Mouse (Mus musculus) liver (tissue): ENCODE results near the gene Whamm.

ENCODE experiments used
- DNase-seq: peaks from one replicate; pipeline ENCODE4 v3.0.0-alpha.2; 2020; ENCODE audit warnings: mixed read lengths

The Whamm gene

DNA sequence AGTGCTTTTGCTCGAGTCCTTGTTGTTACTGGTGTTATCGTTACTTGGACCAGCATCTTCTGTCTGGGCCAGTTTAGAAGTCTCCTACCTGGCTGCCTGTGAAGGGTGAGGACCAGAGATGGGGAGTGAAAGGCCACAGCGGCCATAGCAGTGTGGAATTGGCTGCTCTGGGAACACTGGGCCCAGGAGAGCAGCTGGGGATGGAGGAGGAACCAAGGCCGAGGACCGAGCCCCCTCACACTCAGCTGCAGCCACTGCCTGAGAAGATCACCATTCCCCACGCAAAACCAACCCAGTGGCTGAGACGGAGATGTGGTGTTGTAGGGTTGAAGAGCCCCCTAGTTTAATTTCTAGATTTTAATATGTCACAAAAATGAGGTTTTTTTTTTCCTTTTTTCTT lies 6.3 kb upstream of the Whamm start:
- DNase-seq = no peak

DNA sequence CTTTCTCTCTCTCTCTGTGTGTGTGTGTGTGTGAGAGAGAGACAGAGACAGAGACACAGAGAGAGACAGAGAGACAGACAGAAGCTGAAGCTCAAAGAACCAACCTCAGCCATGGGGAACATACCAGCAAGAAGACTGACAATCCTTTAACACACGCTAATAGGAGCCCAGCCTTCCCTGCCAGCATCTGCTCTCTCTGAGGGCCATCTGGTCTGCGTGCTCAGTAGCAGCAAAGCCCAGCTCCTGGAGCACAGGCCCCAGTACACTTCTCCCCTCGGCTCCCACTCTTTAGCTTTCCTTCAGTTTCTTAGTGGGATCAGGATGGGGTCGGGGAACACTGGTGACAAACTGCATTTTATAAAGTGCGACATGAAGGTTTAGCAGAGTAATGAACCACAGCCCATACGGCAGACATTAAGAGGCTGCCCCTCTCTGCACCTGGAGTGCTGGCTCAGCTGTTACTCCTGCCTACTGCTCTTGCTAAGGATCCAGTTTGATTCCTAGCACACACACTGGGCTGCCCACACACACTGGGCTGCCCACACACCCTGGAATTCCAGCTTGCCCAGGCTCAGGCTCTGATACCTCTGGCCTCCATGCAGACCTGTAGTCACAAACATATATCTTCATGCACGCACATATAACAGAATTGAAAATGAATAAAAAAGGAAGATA lies 5.5 kb upstream of the Whamm start:
- DNase-seq = no peak

- DNase-seq = no peak
Observed at GRCm38 (mm10) chr7:81566332-81566731, 4.7 kb upstream of the Whamm start.

- no peak for DNase-seq
Observed at GRCm38 (mm10) chr7:81566892-81567291, 4.2 kb upstream of the Whamm start, which contains the start of gene Fsd2. Fsd2 (minus strand) TSS chr7:81566944.

DNA sequence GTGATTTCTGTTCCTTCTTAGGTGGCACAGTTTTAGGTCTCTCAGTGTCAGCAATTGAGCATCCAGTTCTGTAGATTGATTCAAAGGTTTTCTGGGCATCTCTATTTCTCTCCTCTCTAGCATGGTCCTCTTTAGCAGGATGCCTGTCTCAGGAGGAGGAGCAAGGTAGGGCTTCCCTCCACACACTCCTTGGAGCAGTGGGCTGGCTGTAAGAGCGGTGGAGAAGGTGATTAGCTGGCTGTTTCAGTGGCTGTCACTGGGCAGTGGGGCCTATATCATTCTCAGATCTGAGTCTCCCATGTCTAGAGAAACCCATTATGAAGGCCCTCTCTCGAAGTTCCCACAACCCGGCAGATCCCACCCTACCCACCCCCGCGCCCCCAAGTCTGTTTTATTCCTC lies 3.7 kb upstream of the Whamm start:
- no peak for DNase-seq

- DNase-seq = no peak
Observed at GRCm38 (mm10) chr7:81569851-81570250, 1.2 kb upstream of the Whamm start.

GRCm38 (mm10) chr7:81570271-81570670 lies 795 bp upstream of the Whamm start:
- DNase-seq = no peak

DNA sequence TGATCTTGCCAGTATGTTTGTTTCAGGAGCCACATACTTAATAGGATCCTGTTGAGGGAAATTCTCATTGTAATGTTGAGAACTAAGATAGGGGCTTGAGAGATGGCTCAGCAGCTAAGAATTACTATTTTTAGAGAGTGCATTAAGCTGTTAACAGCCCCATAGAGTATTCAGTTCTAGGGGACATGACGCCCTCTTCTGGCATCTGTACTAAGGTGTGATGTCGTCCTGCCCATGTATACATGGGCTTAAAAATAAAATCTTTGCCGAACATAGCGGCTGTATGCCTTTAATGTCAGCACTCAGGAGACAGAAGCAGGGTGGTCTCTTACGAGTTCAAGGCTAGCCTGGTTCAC lies 336 bp upstream of the Whamm start:
- DNase-seq = no peak

DNA sequence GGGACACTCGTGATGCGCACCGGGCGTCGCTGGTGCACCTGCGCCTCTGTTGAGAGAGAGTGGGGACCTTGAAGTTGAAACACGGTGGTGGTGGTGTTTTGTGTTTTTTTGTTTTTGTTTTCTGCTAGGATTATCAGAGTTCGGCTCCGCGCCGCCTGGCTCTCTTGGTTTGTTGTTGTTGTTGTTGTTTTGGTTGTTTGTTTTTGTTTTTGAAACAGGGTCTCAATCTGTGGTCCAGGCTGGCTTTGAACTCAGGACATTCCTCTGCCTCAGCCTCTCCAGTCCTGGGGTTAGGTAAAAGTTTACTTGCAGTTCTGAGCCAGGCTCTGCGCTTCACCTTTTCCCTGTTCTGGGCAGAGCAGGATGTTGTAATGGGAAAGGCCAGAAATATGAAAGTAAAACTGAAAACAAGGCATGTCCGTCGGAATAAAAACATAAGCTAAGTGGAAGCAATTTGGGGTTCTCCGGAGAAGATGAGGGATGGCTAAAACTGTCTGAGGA lies 925 bp downstream of the Whamm start:
- no peak for DNase-seq

DNA sequence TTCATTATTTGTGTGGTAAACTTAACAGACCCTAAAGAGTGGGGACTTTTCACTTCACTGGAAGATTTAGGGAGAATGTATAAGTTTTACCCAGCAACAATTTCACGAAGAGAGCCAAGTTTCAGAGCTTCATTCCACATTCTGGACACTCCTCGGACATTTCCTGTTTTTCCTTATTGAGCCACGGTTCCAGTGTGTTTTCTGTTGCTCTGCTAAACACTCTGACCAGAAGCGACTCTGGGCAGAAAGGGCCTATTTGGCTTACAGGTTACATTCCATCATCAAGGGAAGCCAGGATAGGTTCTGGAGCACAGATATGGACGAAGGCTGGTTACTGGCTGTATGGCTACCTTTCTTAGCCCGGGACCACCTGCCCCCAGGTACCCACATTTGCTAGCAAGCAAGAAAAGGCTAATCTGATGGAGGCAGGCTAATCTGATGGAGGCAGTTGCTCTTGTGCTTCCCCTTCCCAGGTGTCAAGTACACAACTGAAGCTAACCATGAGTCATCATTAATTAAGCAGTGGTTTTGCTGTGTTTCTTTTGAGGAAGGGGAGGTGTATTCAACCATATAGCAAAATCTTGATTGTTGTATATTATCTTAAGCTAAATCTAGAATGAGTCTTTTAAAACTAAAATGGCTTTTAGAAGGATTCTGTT lies 1.7 kb downstream of the Whamm start:
- DNase-seq = no peak

GRCm38 (mm10) chr7:81573397-81573796 lies 2.3 kb downstream of the Whamm start:
- peak; percentile 63 for DNase-seq

- no peak for DNase-seq
Observed at GRCm38 (mm10) chr7:81573821-81574220, 2.8 kb downstream of the Whamm start.

DNA sequence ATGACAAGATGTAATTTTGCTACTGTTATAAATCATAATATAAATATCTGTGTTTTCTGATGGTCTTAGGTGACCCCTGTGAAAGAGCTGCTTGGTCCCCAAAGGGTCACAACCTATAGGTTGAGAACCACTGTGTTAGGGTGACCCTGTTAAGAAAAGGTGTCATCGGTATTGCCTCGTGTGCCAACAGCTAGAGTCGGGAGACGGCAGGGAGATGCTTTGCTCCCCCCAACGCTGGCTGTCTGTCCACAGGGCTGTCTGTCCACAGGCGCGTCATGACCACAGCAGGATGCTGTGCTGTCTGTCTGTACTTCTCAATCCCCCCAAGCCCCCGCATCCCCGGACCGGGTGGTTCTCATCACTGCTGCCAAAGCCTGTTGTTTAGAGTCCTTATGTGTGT lies 4.5 kb downstream of the Whamm start:
- no peak for DNase-seq

DNA sequence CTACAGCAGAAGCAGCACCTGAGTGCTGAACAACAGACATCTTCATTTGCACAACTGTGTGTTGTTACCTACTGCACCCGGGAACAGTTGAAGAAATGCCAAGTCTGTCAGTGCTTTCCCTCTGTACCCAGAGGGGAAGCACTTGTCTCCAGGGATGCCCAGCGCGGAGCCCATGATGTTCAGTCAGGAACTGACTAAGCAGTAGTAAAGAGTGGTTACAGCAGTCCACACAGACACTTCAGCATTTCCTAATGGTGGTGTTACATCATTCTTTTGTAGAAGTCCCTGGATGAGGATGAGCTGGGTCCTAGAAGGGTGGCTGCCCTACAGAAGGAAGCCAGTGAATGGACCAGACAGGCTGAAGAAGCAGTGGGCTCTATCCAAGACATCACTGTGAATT lies 6.8 kb downstream of the Whamm start:
- no peak for DNase-seq

DNA sequence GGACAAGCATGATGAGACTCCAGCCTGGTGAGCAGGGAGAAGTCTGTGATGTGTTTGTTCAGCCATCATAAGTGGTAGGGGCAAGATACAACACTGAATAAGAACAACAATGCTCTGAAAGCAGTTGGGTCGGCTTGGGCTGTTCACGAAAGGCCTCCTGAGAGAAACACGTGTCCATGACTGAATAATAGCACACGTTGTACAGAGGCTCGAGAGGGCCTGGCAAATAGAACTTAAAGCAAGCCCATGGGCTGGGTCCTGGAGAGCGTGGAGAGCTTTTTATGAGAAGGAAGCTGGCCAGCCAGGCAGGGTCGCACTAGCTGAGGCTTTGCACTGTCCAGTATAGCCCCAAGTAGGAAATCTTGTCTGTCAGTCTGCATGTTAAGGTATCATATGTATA lies 7.3 kb downstream of the Whamm start:
- DNase-seq = no peak

DNA sequence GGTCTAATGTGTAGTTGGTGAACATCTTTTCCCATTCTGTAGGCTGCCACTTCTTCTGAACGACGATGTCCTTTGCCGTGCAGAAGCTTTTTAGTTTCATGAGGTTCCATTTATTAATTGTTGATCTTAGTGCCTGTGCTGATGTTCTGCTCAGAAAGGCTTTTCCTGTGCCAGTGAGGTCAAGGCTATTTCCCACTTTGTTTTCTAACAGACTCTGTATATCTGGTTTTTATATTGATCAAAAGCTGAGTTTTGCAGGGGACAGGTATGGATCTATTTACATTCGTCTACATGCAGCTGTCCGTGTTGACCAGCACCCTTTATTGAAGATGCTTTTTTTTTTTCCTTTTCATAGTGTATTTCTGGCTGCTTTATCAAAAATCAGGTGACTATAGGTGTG lies 8.2 kb downstream of the Whamm start:
- DNase-seq = no peak

- no peak for DNase-seq
Observed at GRCm38 (mm10) chr7:81583512-81583911, 12.4 kb downstream of the Whamm start.

GRCm38 (mm10) chr7:81585326-81585725 lies 14.3 kb downstream of the Whamm start:
- no peak for DNase-seq

DNA sequence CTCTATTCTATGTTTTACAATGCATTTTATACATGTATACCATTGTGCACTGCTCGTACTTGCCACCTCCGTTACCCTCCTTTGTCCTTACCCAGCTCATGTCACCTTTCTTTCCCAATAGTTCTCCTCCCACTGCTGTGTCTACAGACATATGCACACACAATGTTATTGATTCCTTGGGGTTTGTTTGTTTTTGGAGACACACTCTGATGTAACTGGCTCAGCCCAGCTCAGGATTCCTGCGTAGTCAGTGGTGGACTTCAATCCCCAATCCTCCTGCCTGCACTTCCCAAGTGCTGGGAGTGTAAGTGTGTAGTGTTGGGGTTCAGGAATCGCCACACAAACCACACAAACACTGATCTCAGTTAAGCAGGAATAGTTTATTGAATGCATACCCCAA lies 16.2 kb downstream of the Whamm start:
- no peak for DNase-seq

DNA sequence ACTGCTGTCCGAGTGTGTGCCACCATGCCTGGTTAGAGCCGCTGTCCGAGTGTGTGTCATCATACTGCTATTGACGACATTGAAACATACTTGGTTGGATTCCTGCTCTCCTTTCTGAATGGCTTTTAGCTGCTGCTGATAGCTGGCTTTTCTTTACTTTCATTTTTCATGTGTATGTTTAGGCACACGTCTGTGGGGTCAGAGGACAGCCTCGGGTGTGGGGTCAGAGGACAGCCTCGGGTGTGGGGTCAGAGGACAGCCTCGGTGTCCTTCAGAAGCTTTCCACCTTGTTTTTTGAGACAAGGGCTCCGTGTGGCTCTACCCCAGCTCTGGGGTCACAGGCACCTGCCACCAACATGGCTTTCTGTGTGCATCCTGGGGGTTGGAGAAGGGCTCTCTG lies 21.6 kb downstream of the Whamm start:
- DNase-seq = no peak

DNA sequence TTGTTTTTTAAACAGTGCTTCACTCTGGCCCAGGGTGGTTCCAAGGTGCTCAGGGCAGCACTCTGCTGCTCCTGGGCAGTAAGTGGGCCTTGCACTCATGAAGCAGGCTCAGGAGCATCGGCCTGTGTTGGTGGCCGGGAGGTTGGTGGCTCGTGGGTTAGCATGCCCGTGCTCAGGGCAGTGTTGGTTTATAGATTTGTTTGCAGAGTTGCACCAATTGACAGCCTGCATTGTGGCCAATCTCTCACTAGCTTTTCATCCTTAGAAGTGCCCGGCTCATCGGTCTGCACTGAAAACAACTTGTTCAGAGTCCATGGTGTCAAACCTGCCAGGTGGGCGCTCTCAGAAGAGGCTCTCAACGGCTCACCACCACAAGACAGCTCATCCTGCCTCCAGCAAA lies 22.3 kb downstream of the Whamm start:
- DNase-seq = no peak

DNA sequence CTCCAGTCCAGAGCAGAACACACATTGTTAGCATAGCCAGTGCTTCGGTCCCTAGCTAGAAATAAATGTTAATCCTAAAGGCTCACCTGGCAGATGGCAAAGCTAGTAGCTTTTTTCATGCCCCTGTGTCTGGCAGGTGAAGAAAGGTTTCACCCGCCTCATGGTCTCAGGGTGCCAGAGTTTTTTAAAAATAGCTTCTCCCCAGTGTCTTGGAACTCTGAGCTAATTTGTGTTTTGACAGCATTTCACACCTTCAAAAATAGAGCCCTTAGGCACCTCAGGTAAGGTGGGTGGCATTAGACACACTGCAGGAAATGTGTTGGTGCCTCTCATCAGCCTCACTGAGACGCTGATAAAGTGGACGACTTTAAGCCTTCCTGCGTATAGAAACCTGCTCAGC lies 24.0 kb downstream of the Whamm start:
- no peak for DNase-seq

- no peak for DNase-seq
Observed at GRCm38 (mm10) chr7:81596086-81596485, 25.0 kb downstream of the Whamm start.

- DNase-seq = no peak
Observed at GRCm38 (mm10) chr7:81597660-81598059, 26.6 kb downstream of the Whamm start.
